Mouse (Mus musculus) liver, adult 2 months (tissue): ENCODE measurements around the gene Tgfbr2. TPM values are rescaled to one million over a fixed set of nuclear protein-coding genes. Genes with fewer than 3 reads are reported as not detected.

Source experiments
- DNase-seq: peaks from one replicate; pipeline ENCODE4 v3.0.0-alpha.2; 2011; ENCODE audit warnings: low read depth, low spot score; ENCODE audit errors: extremely low read depth
- H3K27ac ChIP-seq: fragments of 200-500 bp; replicated peaks from 2 replicates; pipeline ENCODE4 v1.5.1; 2012; ENCODE audit warnings: low read depth, mild to moderate bottlenecking, control low read depth, inconsistent platforms, low read length; ENCODE audit not compliant: insufficient read depth
- H3K27me3 ChIP-seq: fragments of 200-500 bp; 2 replicates; pipeline ENCODE4 v1.6.1; 2012; ENCODE audit warnings: mild to moderate bottlenecking, moderate library complexity, low read length, inconsistent platforms; ENCODE audit not compliant: control insufficient read depth, insufficient read depth
- H3K36me3 ChIP-seq: fragments of 200-500 bp; 2 replicates; pipeline ENCODE4 v1.6.1; 2012; ENCODE audit warnings: low read length, inconsistent platforms; ENCODE audit not compliant: control insufficient read depth, insufficient read depth
- H3K4me1 ChIP-seq: fragments of 200-500 bp; 2 replicates; pipeline ENCODE4 v1.6.1; 2011; ENCODE audit warnings: low read length; ENCODE audit not compliant: control insufficient read depth, insufficient read depth
- H3K4me3 ChIP-seq: fragments of 200-500 bp; 2 replicates; pipeline ENCODE4 v1.5.1; 2011; ENCODE audit warnings: low read depth, mild to moderate bottlenecking, control low read depth, low read length, moderate library complexity; ENCODE audit not compliant: insufficient read depth
- H3K79me2 ChIP-seq: fragments of 200-500 bp; 2 replicates; pipeline ENCODE4 v1.6.1; 2012; ENCODE audit warnings: inconsistent platforms, mild to moderate bottlenecking, low read length, moderate library complexity; ENCODE audit not compliant: control insufficient read depth, insufficient read depth
- H3K9ac ChIP-seq: fragments of 200-500 bp; 2 replicates; pipeline ENCODE4 v1.6.1; 2012; ENCODE audit warnings: low read depth, mild to moderate bottlenecking, control low read depth, inconsistent platforms, low read length
- CTCF ChIP-seq: fragments of 200-500 bp; IDR thresholded peaks from 2 replicates; pipeline ENCODE4 v1.5.1; 2011; ENCODE audit warnings: low read depth, low read length, control low read depth
- POLR2A ChIP-seq: fragments of 200-500 bp; IDR thresholded peaks from 2 replicates; pipeline ENCODE4 v1.6.1; 2011; ENCODE audit warnings: low read length, control low read depth; ENCODE audit not compliant: insufficient read depth; ENCODE audit errors: extremely low read depth
- WGBS: fragments of 180-500 bp; shearing (Covaris S2); methylation state at CpG from one replicate; pipeline ENCODE4 v1.1.7; 2018; 5-methylcytosine and 5-hydroxymethylcytosine counted together
- polyA plus RNA-seq: library from polyadenylated mRNA; depleted of rRNA; stranded (reverse); fragments of >200 nt; gene quantifications from 2 replicates; pipeline ENCODE4 v1.2.3, GENCODE M21; 2012
- total RNA-seq: library from RNA; depleted of rRNA; stranded (reverse); fragments of >200 nt; gene quantifications from 2 replicates; pipeline ENCODE4 v1.2.3, GENCODE M21; 2014

The Tgfbr2 gene
- total and polyA plus RNA-seq, 2 experiments: 8.2 to 8.3 TPM

DNA sequence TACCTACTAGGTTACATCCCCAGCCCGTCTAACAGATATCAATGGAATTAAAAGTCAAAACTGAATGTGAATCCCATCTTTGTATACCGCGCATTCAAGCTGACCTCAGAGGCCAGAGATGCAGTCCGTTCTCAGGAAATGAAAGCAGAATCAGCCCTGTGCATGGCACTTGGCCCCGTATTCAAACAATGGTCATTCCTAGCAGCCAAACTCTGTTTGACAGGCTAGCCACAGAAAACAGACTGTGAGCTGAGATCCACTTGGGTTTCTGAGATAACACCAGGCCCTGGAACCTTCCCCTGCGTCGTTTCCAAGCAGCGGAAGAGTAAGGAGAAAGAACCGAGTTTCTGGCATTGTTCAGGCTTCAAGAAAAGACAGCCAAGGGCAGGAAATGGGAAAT lies 28.9 kb downstream of the Tgfbr2 start:
- 20% methylated on average over 9 of the region's 9 CpGs for WGBS
- Histone ChIP-seq H3K9ac (no peak overlapping the region), H3K27ac (peak overlapping the region; percentile 58)

DNA sequence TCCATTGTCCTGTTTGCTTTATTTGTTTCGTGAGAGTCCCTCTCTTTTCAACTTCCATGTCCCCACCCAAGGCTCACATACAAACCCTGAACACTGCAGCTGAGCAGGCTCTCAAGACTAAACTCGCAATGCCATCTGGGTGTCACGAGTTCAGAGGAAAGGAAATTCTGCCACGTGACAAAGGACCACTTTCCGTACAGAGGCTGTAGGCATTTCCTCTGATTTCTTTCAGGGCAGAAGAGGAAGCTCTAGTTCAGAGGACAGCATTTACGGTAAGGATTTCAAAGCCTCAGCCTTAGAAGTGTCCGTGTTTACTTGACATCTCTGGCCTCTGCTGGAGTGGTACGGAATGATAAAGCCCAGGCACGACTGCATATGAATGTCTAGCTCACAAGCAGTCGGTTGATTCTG lies 29.9 kb downstream of the Tgfbr2 start:
- DNase-seq: peak; percentile 43

More for the DNA sequence above, 28.9 kb downstream of the Tgfbr2 start:
- peak; percentile 52 for DNase-seq
- Histone ChIP-seq H3K79me2 (no peaks in the 10 kb centered on the region; the same call in 1 of the 2 replicates), H3K27me3 (no peaks in the 10 kb centered on the region), H3K4me1 (peaks cover 12% of the 10 kb centered on the region), H3K4me3 (no peak overlapping the region), H3K36me3 (no peaks in the 10 kb centered on the region)
- no peak for TF ChIP-seq POLR2A
- no peak for TF ChIP-seq CTCF

DNA sequence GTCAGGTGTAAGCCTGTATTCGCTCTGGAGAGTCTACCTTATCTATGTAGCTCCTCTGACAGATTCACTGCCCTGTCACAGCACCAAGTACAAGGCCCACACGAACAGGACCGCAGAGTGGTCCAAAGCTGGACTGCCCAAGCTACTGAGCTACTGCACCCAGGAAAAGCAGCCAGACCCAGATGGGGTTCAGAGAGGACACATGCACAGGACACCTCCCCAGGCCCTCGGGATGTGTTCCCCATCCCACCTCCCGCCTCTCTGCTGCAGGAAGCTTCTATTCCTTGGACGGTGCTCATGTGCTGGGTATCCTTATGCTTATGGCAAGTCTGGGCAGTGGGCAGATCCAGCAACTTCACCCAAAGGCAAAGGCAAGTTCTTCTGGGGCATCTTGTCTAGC lies 34.7 kb downstream of the Tgfbr2 start:
- no peaks in the 10 kb centered on the region for H3K36me3 ChIP-seq
- H3K4me1 ChIP-seq: peaks cover 28% of the 10 kb centered on the region
- H3K9ac ChIP-seq: no peak overlapping the region
- H3K27ac ChIP-seq: no peak overlapping the region
- no peak for DNase-seq
- 98% methylated on average over 6 of the region's 6 CpGs for WGBS
- no peaks in the 10 kb centered on the region; the same call in 1 of the 2 replicates for H3K79me2 ChIP-seq
- no peak overlapping the region for H3K4me3 ChIP-seq
- TF ChIP-seq CTCF (no peak), POLR2A (no peak)
- H3K27me3 ChIP-seq: no peaks in the 10 kb centered on the region

More for the DNA sequence above, 29.9 kb downstream of the Tgfbr2 start:
- no peaks in the 10 kb centered on the region for H3K36me3 ChIP-seq
- no peak overlapping the region for H3K4me3 ChIP-seq
- WGBS: 67% methylated on average over 10 of the region's 10 CpGs
- H3K27ac ChIP-seq: peak overlapping the region; percentile 54
- H3K4me1 ChIP-seq: peaks cover 12% of the 10 kb centered on the region
- no peak for TF ChIP-seq CTCF
- TF ChIP-seq POLR2A: no peak
- no peak overlapping the region for H3K9ac ChIP-seq
- no peaks in the 10 kb centered on the region for H3K27me3 ChIP-seq
- no peaks in the 10 kb centered on the region; the same call in 1 of the 2 replicates for H3K79me2 ChIP-seq

DNA sequence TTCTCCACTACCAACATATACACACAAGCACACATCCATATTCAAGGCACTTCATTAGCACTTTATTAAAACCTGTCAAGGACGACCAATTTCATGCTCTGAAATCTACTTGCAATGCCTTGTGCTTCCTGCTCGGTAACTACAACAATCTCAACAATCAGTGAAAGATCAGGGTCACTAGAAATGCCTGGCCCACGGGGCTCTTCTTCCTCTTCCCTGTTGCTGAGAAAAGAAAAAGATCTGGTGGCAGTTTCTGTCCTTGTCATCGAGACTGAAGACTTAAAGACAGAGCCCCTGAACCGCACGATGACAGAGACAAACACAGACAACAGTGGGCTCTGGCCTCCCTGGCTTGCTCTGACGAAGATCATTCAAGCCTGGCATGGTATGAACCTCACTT lies 35.6 kb downstream of the Tgfbr2 start:
- TF ChIP-seq POLR2A (no peak), CTCF (no peak)
- H3K4me1 ChIP-seq: peaks cover 32% of the 10 kb centered on the region
- no peaks in the 10 kb centered on the region for H3K36me3 ChIP-seq
- no peak overlapping the region for H3K9ac ChIP-seq
- DNase-seq: no peak
- no peak overlapping the region for H3K27ac ChIP-seq
- 74% methylated on average over 7 of the region's 7 CpGs for WGBS
- H3K79me2 ChIP-seq: peaks cover 4% of the 10 kb centered on the region; the same call in 1 of the 2 replicates
- H3K4me3 ChIP-seq: no peak overlapping the region
- no peaks in the 10 kb centered on the region for H3K27me3 ChIP-seq

DNA sequence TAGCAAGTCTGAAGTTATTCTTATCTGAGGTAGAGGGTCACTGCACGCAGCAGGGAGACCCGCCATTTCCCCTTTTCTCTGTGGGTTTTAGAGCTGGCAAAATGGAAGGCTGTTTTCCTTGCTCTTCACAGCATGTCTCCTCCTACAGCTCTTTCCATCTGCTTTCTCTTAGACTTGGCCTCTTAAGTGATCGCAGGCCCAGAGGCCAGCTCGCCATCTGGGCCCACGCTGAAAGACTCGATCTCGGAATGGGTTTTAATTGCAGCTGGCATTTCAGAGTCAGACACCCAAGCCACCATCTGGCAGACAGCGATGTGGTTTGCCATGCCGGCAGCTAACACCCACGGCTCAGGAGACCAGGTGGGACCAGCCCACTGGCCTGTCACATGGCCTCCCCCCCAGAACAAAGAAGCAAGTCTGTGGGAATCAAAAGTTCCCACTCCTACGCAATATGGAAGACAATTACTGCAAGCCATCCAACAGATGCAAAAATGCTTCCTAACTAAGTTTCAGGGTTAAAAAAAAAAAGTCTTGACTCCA lies 36.5 kb downstream of the Tgfbr2 start:
- H3K4me1 ChIP-seq: peaks cover 29% of the 10 kb centered on the region
- TF ChIP-seq POLR2A: no peak
- TF ChIP-seq CTCF: no peak
- no peak for DNase-seq
- 96% methylated on average over 11 of the region's 11 CpGs for WGBS
- H3K27ac ChIP-seq: no peak overlapping the region
- no peak overlapping the region for H3K4me3 ChIP-seq
- peaks cover 8% of the 10 kb centered on the region; the same call in 1 of the 2 replicates for H3K79me2 ChIP-seq
- no peaks in the 10 kb centered on the region for H3K36me3 ChIP-seq
- no peak overlapping the region for H3K9ac ChIP-seq
- H3K27me3 ChIP-seq: no peaks in the 10 kb centered on the region

DNA sequence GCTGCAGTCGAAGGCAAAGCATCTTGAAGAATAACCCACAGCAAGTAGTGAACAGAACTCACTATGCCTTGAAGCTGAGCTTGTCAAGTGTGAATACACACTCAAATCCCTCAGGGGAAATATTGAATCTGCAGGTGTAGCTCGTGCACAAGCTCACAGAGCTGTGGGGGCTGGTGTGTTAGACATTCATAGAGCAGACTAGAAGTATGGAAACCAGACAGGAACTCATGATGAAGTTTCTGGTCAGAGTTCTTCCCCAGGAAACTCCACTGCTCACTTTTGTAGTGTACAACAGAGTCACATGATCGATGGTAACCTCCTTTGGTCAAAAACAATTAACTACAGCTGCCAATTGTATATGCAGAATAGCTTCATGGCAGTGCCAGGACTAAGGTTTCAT lies 37.5 kb downstream of the Tgfbr2 start:
- Histone ChIP-seq H3K4me3 (no peak overlapping the region), H3K4me1 (peaks cover 29% of the 10 kb centered on the region), H3K36me3 (no peaks in the 10 kb centered on the region), H3K27me3 (no peaks in the 10 kb centered on the region), H3K79me2 (peaks cover 8% of the 10 kb centered on the region; the same call in 1 of the 2 replicates), H3K27ac (no peak overlapping the region), H3K9ac (no peak overlapping the region)
- DNase-seq: no peak
- no peak for TF ChIP-seq POLR2A
- no peak for TF ChIP-seq CTCF
- WGBS: 80% methylated on average over 3 of the region's 3 CpGs
